Mouse (Mus musculus): ENCODE results near the gene Focad.

DNA sequence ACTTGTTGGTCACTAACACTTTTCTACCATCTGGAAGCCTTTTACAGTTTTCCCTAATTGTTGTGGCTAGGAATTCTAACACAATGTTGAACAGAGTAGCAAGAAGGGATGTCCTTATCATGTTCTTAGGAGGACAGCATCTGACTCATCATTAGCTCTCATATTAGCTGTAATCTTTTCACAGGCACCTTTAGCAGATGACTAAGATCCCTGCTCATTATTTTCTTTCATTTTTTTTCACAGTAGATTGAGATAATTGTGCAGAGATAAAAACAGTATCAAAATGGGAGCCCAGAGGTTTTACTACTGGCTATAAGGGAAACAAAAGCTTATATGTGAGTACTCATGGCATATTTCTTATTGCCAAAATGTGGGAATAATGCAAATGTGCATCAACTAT is 330.1 kb downstream of the Focad start:
- TF ChIP-seq POLR2A (IDR thresholded peaks at IDR 0.05; ENCODE audit: low read depth, low read length) (no peak), CTCF (IDR thresholded peaks at IDR 0.05; ENCODE audit: borderline replicate concordance, insufficient read depth, low read length) (no peak)

All from embryonic fibroblast, embryonic 13.5 days (primary cell).